Mouse (Mus musculus) midbrain, embryonic 11.5 days (tissue): Measurements from ENCODE around the gene Il1rl1. TPM values are rescaled to one million over a fixed set of nuclear protein-coding genes. Genes with fewer than 3 reads are reported as not detected.

Experiments used
- ATAC-seq: fragments of 200-750 bp; cut with Nextera tagmentation; 2 replicates; pipeline ENCODE4 v1.8.0; 2017; ENCODE audit warnings: moderate TSS enrichment, moderate library complexity; ENCODE audit not compliant: low FRiP score
- DNase-seq: peaks from one replicate; pipeline ENCODE4 v3.0.0; 2015; ENCODE audit warnings: low spot score; ENCODE audit errors: missing footprints
- H3K27ac ChIP-seq: fragments of 300-500 bp; sonication (generic); 2 replicates; pipeline ENCODE4 v1.5.1; 2014; ENCODE audit warnings: low read depth, low read length
- H3K27me3 ChIP-seq: fragments of 300-500 bp; sonication (generic); 2 replicates; pipeline ENCODE4 v1.6.1; 2014; ENCODE audit warnings: mild to moderate bottlenecking, low read length, moderate library complexity, mixed read lengths; ENCODE audit not compliant: control insufficient read depth, insufficient read depth
- H3K36me3 ChIP-seq: fragments of 300-500 bp; sonication (generic); 2 replicates; pipeline ENCODE4 v1.6.1; 2014; ENCODE audit warnings: mild to moderate bottlenecking, low read length, moderate library complexity, mixed read lengths; ENCODE audit not compliant: control insufficient read depth, insufficient read depth
- H3K4me1 ChIP-seq: fragments of 300-500 bp; sonication (generic); 2 replicates; pipeline ENCODE4 v1.6.1; 2014; ENCODE audit warnings: low read length; ENCODE audit not compliant: control insufficient read depth, insufficient read depth
- H3K4me2 ChIP-seq: fragments of 300-500 bp; sonication (generic); 2 replicates; pipeline ENCODE4 v1.6.1; 2014; ENCODE audit warnings: mild to moderate bottlenecking, moderate library complexity
- H3K4me3 ChIP-seq: fragments of 300-500 bp; sonication (generic); 2 replicates; pipeline ENCODE4 v1.5.1; 2014; ENCODE audit warnings: low read depth, low read length
- H3K9ac ChIP-seq: fragments of 300-500 bp; sonication (generic); 2 replicates; pipeline ENCODE4 v1.6.1; 2014; ENCODE audit warnings: low read length
- H3K9me3 ChIP-seq: fragments of 300-500 bp; sonication (generic); 2 replicates; pipeline ENCODE4 v1.6.1; 2016; ENCODE audit warnings: low read length; ENCODE audit not compliant: control insufficient read depth
- WGBS: fragments of 180-500 bp; shearing (Covaris S2); extraction: QIAGEN DNeasy Blood & Tissue Kit; methylation state at CpG from one replicate; pipeline ENCODE4 v1.1.7; 2014; 5-methylcytosine and 5-hydroxymethylcytosine counted together
- polyA plus RNA-seq: library from polyadenylated mRNA; unstranded; fragments of >200 nt; fragmentation: Nextera tagmentation; extraction: Ambion mirVana; gene quantifications from 2 replicates; pipeline ENCODE4 v1.2.1, GENCODE M21; 2014

Gene Il1rl1
- polyA plus RNA-seq, 1 experiment from 2014 or later: 0.11 TPM

DNA sequence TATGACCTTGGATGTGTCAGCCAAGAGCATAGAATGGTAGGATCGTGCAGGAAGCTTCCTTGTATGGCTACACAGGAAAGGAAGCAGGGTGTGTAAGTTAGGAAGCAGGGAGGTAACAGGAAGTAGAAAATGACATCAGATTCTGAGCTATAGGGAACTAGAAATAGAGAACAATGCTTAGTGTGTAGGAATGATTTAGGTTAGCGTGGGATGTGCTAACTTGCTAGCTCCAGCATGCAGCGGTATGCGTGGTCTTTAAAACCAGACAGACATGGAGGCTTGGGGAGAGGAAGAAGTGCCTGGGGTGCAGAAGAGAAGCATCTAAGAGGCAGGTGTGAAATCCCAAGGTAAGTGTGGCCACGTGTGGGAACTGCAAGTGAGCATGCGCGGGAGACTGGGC lies 24.7 kb upstream of the Il1rl1 start:
- Histone ChIP-seq H3K27ac (no peak overlapping the region), H3K4me2 (no peak overlapping the region), H3K4me1 (no peaks in the 10 kb centered on the region), H3K9ac (no peak overlapping the region), H3K9me3 (no peaks in the 10 kb centered on the region), H3K27me3 (no peaks in the 10 kb centered on the region), H3K36me3 (no peaks in the 10 kb centered on the region), H3K4me3 (no peak overlapping the region)
- ATAC-seq (no peak), DNase-seq (no peak)
- 82% methylated on average over 7 of the region's 7 CpGs for WGBS

DNA sequence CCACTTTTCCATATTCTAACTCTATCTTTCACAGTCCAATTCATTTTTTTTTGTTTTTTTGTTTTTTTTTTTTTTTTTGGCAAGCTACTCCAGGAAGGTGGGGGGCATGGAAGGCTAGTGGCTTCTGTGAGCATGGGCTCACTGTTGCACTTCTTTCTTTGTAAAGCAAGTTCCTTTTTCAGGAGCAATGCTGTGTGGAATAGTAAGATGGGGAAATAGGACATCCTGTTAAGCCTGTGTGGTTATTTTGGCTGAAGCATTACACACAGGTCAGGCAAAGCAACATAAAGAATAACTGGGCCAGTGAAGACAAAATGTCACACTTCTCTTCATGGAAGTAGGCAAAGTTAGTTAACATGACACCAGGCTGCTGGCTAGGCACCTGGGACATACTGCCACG lies 19.5 kb upstream of the Il1rl1 start:
- no peak for ATAC-seq
- WGBS: 52% methylated on average over 1 of the region's 1 CpGs
- no peaks in the 10 kb centered on the region for H3K36me3 ChIP-seq

DNA sequence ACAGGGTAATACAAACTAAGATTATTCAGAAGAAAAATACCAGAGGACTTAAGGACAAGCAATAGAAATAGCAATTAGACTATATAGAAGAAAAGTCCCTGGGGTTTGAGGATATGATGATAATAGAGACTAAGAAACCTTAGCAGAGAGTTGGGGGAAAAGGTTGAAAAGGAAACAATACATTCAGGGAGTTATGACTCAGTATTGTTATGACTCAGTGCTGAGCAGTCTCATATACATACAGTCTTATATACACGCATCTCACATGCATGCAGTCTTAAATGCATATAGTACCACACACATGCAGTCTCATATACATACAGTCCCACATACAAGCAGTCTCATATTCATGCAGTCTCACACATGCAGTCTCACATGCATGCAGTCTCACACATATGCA lies 16.3 kb upstream of the Il1rl1 start:
- WGBS: 97% methylated on average over 1 of the region's 1 CpGs
- Histone ChIP-seq H3K4me3 (no peak overlapping the region), H3K4me1 (no peaks in the 10 kb centered on the region), H3K9ac (no peak overlapping the region), H3K36me3 (no peaks in the 10 kb centered on the region), H3K27ac (no peak overlapping the region), H3K27me3 (no peaks in the 10 kb centered on the region), H3K4me2 (no peak overlapping the region), H3K9me3 (no peaks in the 10 kb centered on the region)
- DNase-seq (no peak), ATAC-seq (no peak)

More for the DNA sequence above, 19.5 kb upstream of the Il1rl1 start:
- Histone ChIP-seq H3K9ac (no peak overlapping the region), H3K27ac (no peak overlapping the region), H3K27me3 (no peaks in the 10 kb centered on the region), H3K4me1 (no peaks in the 10 kb centered on the region), H3K9me3 (no peaks in the 10 kb centered on the region), H3K4me3 (no peak overlapping the region), H3K4me2 (no peak overlapping the region)
- no peak for DNase-seq

DNA sequence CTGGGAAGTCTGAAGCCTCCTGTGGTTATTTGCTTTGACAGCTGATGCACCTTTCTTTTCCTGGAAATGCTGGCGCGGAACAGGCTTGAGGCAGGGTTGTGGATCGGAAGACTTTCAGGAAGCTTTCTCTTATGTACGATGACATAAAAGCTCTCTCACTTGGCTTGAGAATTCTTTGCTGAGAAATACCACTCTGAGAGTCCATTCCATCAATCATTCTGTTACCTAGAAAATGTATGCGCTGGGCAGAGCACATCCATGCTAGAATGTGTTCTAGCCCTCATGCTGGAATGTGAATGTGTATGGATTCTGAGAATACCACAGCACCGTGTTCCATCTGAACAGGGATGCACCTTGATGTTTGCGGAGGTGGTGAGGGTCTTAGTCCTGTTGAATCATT lies 15.1 kb upstream of the Il1rl1 start:
- Histone ChIP-seq H3K4me1 (no peaks in the 10 kb centered on the region), H3K9ac (no peak overlapping the region), H3K4me2 (no peak overlapping the region), H3K27ac (no peak overlapping the region), H3K4me3 (no peak overlapping the region), H3K9me3 (no peaks in the 10 kb centered on the region), H3K27me3 (no peaks in the 10 kb centered on the region), H3K36me3 (no peaks in the 10 kb centered on the region)
- DNase-seq (no peak), ATAC-seq (no peak)
- WGBS: 86% methylated on average over 7 of the region's 7 CpGs

DNA sequence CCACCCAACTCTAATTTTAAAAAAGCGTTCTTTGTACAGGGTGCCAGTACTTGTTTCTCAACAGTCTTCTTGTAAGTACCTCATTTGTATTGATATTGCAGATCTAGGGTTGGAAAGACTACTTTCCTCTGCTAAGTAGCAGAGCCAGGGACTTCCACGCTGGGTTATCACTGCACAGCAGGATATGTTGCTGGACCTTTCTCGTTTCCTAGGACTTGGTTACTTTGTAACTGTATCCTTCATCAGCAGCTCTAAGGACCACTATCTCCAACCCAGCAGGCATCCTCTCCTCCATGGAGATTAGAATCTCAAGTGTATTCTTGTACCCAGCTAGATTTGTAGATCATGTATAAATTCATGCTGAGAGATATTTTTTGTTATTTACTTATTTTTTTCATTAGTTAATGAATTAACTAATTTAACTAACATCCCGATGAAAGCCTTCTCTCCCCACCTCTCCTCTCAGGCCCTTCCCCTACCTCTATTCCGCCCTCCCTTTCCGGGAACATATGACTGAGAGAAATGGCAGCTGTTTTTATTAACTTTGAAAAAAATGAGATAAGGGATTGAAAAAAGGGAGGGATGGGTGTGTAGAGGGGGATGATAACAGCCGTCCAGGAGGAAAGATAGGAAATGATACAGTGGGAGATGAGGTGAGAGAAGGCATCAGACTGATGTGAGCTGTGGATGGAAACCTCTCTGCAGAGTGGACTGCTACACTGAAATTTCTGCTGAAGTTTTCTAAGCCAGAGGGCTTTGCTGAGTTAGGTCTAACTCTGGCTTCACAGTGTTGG lies 14.3 kb upstream of the Il1rl1 start:
- no peaks in the 10 kb centered on the region for H3K9me3 ChIP-seq
- H3K4me1 ChIP-seq: no peaks in the 10 kb centered on the region
- H3K4me2 ChIP-seq: no peak overlapping the region
- WGBS: 62% methylated on average over 7 of the region's 7 CpGs
- H3K4me3 ChIP-seq: no peak overlapping the region
- no peaks in the 10 kb centered on the region for H3K36me3 ChIP-seq
- H3K27me3 ChIP-seq: no peaks in the 10 kb centered on the region
- ATAC-seq: no peak
- H3K9ac ChIP-seq: no peak overlapping the region
- no peak overlapping the region for H3K27ac ChIP-seq
- DNase-seq: no peak

DNA sequence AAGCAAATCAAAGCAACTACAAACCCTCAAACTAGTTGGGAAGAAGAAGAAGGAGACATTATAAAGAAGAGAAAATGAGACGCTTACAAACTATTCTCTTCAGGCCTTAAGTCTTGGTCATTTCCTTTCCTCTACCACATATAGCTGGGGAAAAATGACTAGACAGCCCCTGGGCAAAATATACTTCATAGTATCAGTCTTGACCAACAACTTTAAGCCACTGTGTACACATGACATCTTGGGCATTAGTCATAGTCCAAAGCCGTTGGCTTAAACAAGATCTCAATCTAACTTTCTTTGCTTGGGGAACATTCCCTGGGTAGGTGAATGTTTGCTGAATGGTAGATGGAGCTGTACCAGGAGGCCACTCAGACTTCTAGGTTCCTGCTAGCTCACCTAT lies 12.3 kb upstream of the Il1rl1 start:
- Histone ChIP-seq H3K4me1 (no peaks in the 10 kb centered on the region), H3K27ac (no peak overlapping the region), H3K27me3 (no peaks in the 10 kb centered on the region), H3K9ac (no peak overlapping the region), H3K4me2 (no peak overlapping the region), H3K4me3 (no peak overlapping the region), H3K36me3 (no peaks in the 10 kb centered on the region), H3K9me3 (no peaks in the 10 kb centered on the region)
- DNase-seq (no peak), ATAC-seq (no peak)
- 96% methylated on average over 2 of the region's 2 CpGs for WGBS

DNA sequence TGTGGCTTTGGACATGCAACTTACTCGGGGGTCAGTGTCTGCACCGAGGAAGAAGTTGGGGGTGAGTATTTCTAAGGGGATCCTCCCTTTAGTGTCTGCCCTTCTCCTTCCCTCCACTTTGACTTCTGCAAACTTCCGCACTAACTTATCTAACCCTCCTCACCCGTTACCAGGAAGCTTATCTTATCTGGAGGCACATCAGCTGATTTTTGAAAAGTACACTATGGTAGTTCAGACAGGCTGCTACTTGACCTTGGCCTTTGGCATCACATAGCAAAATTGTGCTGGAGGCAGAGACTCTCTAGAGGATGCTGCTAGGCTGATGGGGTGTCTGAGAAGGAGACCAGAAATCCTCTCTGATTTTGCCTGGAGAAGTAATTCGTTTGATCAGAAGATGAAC lies 10.9 kb upstream of the Il1rl1 start:
- ATAC-seq (no peak), DNase-seq (no peak)
- WGBS: 80% methylated on average over 5 of the region's 5 CpGs
- H3K36me3 ChIP-seq: no peaks in the 10 kb centered on the region
- no peaks in the 10 kb centered on the region for H3K4me1 ChIP-seq
- H3K27ac ChIP-seq: no peak overlapping the region
- no peaks in the 10 kb centered on the region for H3K9me3 ChIP-seq
- H3K27me3 ChIP-seq: no peaks in the 10 kb centered on the region
- H3K4me2 ChIP-seq: no peak overlapping the region
- H3K9ac ChIP-seq: no peak overlapping the region
- H3K4me3 ChIP-seq: no peak overlapping the region

DNA sequence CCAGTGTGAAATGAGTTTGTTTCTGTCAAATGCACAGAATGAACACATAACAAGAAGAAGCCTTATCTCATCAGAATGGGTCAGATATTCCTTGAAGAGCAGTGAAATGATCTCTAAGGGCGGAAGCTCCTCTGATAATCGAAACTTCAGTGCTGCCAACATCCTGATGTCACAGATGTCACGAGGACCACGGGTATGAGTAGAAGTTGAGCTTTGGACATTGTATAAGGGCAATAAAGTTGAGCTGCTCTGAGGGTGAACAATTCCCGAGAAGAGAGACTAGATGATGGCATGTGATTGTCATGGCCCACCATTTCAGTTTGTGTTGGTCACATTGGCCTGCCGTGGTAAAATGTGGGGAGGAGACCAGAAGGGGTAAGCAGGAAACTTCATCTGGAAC lies 5.5 kb upstream of the Il1rl1 start:
- DNase-seq (no peak), ATAC-seq (no peak)
- Histone ChIP-seq H3K27me3 (no peaks in the 10 kb centered on the region), H3K9ac (no peak overlapping the region), H3K9me3 (no peaks in the 10 kb centered on the region), H3K4me3 (no peak overlapping the region), H3K4me2 (no peak overlapping the region), H3K27ac (no peak overlapping the region), H3K4me1 (no peaks in the 10 kb centered on the region), H3K36me3 (no peaks in the 10 kb centered on the region)
- WGBS: 90% methylated on average over 6 of the region's 6 CpGs

DNA sequence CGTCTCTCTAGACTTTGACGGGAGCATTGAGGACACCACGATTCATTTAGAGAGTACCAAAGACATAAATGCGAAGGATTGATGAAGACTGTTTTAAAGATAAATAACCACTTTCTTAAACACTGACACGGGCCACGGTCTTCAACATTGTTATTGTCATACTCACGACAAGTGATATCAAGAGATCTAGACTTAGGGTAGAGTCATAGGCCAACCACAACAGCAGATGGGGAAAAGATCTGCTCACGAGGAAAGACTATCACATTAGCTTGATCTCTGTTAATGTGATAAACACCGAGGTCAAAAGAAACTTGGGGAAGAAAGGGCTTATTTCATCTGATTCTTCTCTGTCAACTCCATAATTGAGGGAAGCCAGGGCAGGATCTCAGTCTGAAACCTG lies 2.1 kb upstream of the Il1rl1 start:
- no peak for DNase-seq
- ATAC-seq: no peak
- Histone ChIP-seq H3K9ac (no peak overlapping the region), H3K36me3 (no peaks in the 10 kb centered on the region), H3K27me3 (no peaks in the 10 kb centered on the region), H3K4me3 (no peak overlapping the region), H3K27ac (no peak overlapping the region), H3K4me2 (no peak overlapping the region), H3K9me3 (no peaks in the 10 kb centered on the region), H3K4me1 (no peaks in the 10 kb centered on the region)
- 91% methylated on average over 9 of the region's 9 CpGs for WGBS
